Comparison of ENCODE assay signal across 13 mouse cellular contexts in genomic region chr1:90980638-90981330, GRCm38 (mm10). TPM values are rescaled to one million over a fixed set of nuclear protein-coding genes. Genes with fewer than 3 reads are reported as not detected.
DNase-seq lines count a peak whose midpoint lies in the region; ATAC-seq and TF ChIP-seq lines count a peak whose summit lies in the region.
"Had no signal": no experiment of that assay in that cellular context is flagged by ENCODE, and none has a peak within 500 bp of the region (broad histone marks: within the 10 kb centered on the region; RNA-seq: fewer than 3 reads in every experiment).

No protein-coding gene starts in this region.

- H3K4me3 ChIP-seq in layer of hippocampus, adult 2 months: no peak overlapping the region
- H3K4me3 ChIP-seq in brown adipose tissue, adult 24 weeks (ENCODE audit: insufficient read depth, low read depth, low read length): no peak overlapping the region
- H3K4me3 ChIP-seq in intestine, embryonic 15.5 days (replicated peaks): no peak overlapping the region
- H3K4me3 ChIP-seq: embryonic facial prominence, embryonic 12.5 days; kidney, embryonic 15.5 days; limb, embryonic 12.5 days; midbrain, embryonic 12.5 days had no signal

- peak; percentile 6 for DNase-seq in adrenal gland, postnatal 14 days
- DNase-seq in adrenal gland, postnatal 4 days (ENCODE audit: low spot score in 2 of 2): no peak
- DNase-seq in layer of hippocampus, adult 2 months (ENCODE audit: low spot score in 2 of 2): peak in 1 of 2 experiments; percentile 8
- no peak for DNase-seq in layer of hippocampus, postnatal 36 days
- no peak for DNase-seq in cerebellum, postnatal 25 days
- no peak for DNase-seq in embryo, embryonic 9.5 days (ENCODE audit: extremely low spot score)

- 52% methylated on average over 10 of the region's 10 CpGs for WGBS in intestine, embryonic 15.5 days

- peaks cover 2% of the 10 kb centered on the region for H3K4me1 ChIP-seq in brown adipose tissue, adult 24 weeks (ENCODE audit: control insufficient read depth, insufficient read depth, insufficient read length, low read length)
- H3K4me1 ChIP-seq in intestine, embryonic 15.5 days (replicated peaks): no peaks in the 10 kb centered on the region
- H3K4me1 ChIP-seq: embryonic facial prominence, embryonic 12.5 days; kidney, embryonic 15.5 days; limb, embryonic 12.5 days had no signal

- H3K36me3 ChIP-seq in intestine, embryonic 15.5 days: no peaks in the 10 kb centered on the region
- H3K36me3 ChIP-seq: embryonic facial prominence, embryonic 12.5 days; kidney, embryonic 15.5 days; limb, embryonic 12.5 days; midbrain, embryonic 12.5 days had no signal

- no peak overlapping the region for H3K4me2 ChIP-seq in intestine, embryonic 15.5 days (replicated peaks)
- H3K4me2 ChIP-seq: embryonic facial prominence, embryonic 12.5 days; kidney, embryonic 15.5 days; limb, embryonic 12.5 days; midbrain, embryonic 12.5 days had no signal

- ATAC-seq in intestine, embryonic 15.5 days: peak; percentile 63; the same call in 1 of the 2 replicates

- H3K9me3 ChIP-seq in intestine, embryonic 15.5 days: no peaks in the 10 kb centered on the region
- H3K9me3 ChIP-seq: embryonic facial prominence, embryonic 12.5 days; kidney, embryonic 15.5 days; limb, embryonic 12.5 days; midbrain, embryonic 12.5 days had no signal

- peak overlapping the region; percentile 58; the same call in 1 of the 2 replicates for H3K27ac ChIP-seq in layer of hippocampus, adult 2 months
- peak overlapping the region; percentile 55 for H3K27ac ChIP-seq in brown adipose tissue, adult 24 weeks (replicated peaks; ENCODE audit: low read depth, low read length)
- peak overlapping the region; percentile 38; the same call in 1 of the 2 replicates for H3K27ac ChIP-seq in intestine, embryonic 15.5 days
- H3K27ac ChIP-seq: embryonic facial prominence, embryonic 12.5 days; kidney, embryonic 15.5 days; limb, embryonic 12.5 days; midbrain, embryonic 12.5 days had no signal

- no peak for TF ChIP-seq CTCF in layer of hippocampus, adult 2 months (conservative IDR thresholded peaks at IDR 0.05)

- H3K9ac ChIP-seq in intestine, embryonic 15.5 days: no peak overlapping the region
- H3K9ac ChIP-seq: embryonic facial prominence, embryonic 12.5 days; kidney, embryonic 15.5 days; limb, embryonic 12.5 days; midbrain, embryonic 12.5 days had no signal

- H3K27me3 ChIP-seq in intestine, embryonic 15.5 days (replicated peaks): no peaks in the 10 kb centered on the region
- H3K27me3 ChIP-seq: embryonic facial prominence, embryonic 12.5 days; kidney, embryonic 15.5 days; limb, embryonic 12.5 days; midbrain, embryonic 12.5 days had no signal

RNA-seq across cellular contexts. Expression of gene Rab17, which starts 11.3 kb away (rescaled TPM):
- 0.64 and 2.7 TPM in 2 replicates for total RNA-seq in adrenal gland, postnatal 14 days (2021)
- 1 to 10 TPM; 1.2 to 2.5 TPM for total RNA-seq in adrenal gland, postnatal 4 days (2021)
- total RNA-seq in layer of hippocampus, adult 2 months (2021): not detected
- total RNA-seq in layer of hippocampus, postnatal 36 days (2021): not detected
- not detected in 2 replicates for polyA plus RNA-seq in brown adipose tissue, adult 24 weeks (2012; ENCODE audit: insufficient read depth, insufficient read length, missing spikeins)
- polyA plus RNA-seq in intestine, embryonic 15.5 days (2015; fragmentation: Nextera tagmentation; extraction: Ambion mirVana): 35.2 and 41.0 TPM in 2 replicates
- total RNA-seq: gastrocnemius, postnatal 36 days had no signal
- polyA plus RNA-seq: midbrain, embryonic 12.5 days had no signal

RNA-seq across cellular contexts. Expression of gene Lrrfip1, which starts 17.8 kb away (rescaled TPM):
- 49.4 and 61.1 TPM in 2 replicates for total RNA-seq in adrenal gland, postnatal 14 days (2021)
- total RNA-seq in adrenal gland, postnatal 4 days (2021): 10 to 100 TPM; 54.7 to 56.7 TPM
- 10 to 100 TPM; 77.6 to 82.3 TPM for total RNA-seq in layer of hippocampus, adult 2 months (2021)
- 10 to 100 TPM; 75.3 to 80.9 TPM for total RNA-seq in layer of hippocampus, postnatal 36 days (2021)
- polyA plus RNA-seq in brown adipose tissue, adult 24 weeks (2012; ENCODE audit: insufficient read depth, insufficient read length, missing spikeins): 11.7 and 13.8 TPM in 2 replicates
- polyA plus RNA-seq in intestine, embryonic 15.5 days (2015; fragmentation: Nextera tagmentation; extraction: Ambion mirVana): 58.7 and 63.5 TPM in 2 replicates

RNA-seq across cellular contexts. Expression of gene Prlh, which starts 27.9 kb away (rescaled TPM):
- total RNA-seq in adrenal gland, postnatal 14 days (2021): not detected in 2 replicates
- total RNA-seq in adrenal gland, postnatal 4 days (2021): not detected
- not detected for total RNA-seq in layer of hippocampus, adult 2 months (2021)
- total RNA-seq in layer of hippocampus, postnatal 36 days (2021): not detected
- polyA plus RNA-seq in brown adipose tissue, adult 24 weeks (2012; ENCODE audit: insufficient read depth, insufficient read length, missing spikeins): not detected in 2 replicates
- polyA plus RNA-seq in intestine, embryonic 15.5 days (2015; fragmentation: Nextera tagmentation; extraction: Ambion mirVana): not detected in 2 replicates
- total RNA-seq: gastrocnemius, postnatal 36 days had no signal
- polyA plus RNA-seq: embryonic facial prominence, embryonic 12.5 days; kidney, embryonic 15.5 days; limb, embryonic 12.5 days; midbrain, embryonic 12.5 days had no signal
